Mouse (Mus musculus) forebrain, embryonic 14.5 days (tissue): ENCODE measurements around the gene Dennd4b. TPM values are rescaled to one million over a fixed set of nuclear protein-coding genes. Genes with fewer than 3 reads are reported as not detected.

Source experiments
- ATAC-seq: fragments of 200-750 bp; cut with Nextera tagmentation; 2 replicates; pipeline ENCODE4 v1.8.0; 2017; ENCODE audit warnings: mild to moderate bottlenecking, moderate library complexity
- DNase-seq: peaks from one replicate; pipeline ENCODE4 v3.0.0-alpha.2; 2015; ENCODE audit warnings: low spot score
- H3K27ac ChIP-seq: fragments of 300-500 bp; sonication (generic); 2 replicates; pipeline ENCODE4 v1.5.1; 2014; ENCODE audit warnings: low read depth, mild to moderate bottlenecking, control low read depth, low read length, moderate library complexity
- H3K27me3 ChIP-seq: fragments of 300-500 bp; sonication (generic); replicated peaks from 2 replicates; pipeline ENCODE4 v1.6.1; 2014; ENCODE audit warnings: low read length, control low read depth, mixed read lengths; ENCODE audit not compliant: control insufficient read depth, insufficient read depth
- H3K36me3 ChIP-seq: fragments of 300-500 bp; sonication (generic); 2 replicates; pipeline ENCODE4 v1.6.1; 2014; ENCODE audit warnings: low read length, control low read depth; ENCODE audit not compliant: control insufficient read depth, insufficient read depth
- H3K4me1 ChIP-seq: fragments of 300-500 bp; sonication (generic); 2 replicates; pipeline ENCODE4 v1.6.1; 2014; ENCODE audit warnings: antibody characterized with exemption, low read length, control low read depth; ENCODE audit not compliant: control insufficient read depth, insufficient read depth
- H3K4me2 ChIP-seq: fragments of 300-500 bp; sonication (generic); 2 replicates; pipeline ENCODE4 v1.6.1; 2014; ENCODE audit warnings: mild to moderate bottlenecking, control low read depth, low read length
- H3K4me3 ChIP-seq: fragments of 300-500 bp; sonication (generic); 2 replicates; pipeline ENCODE4 v1.5.1; 2014; ENCODE audit warnings: low read depth, low read length, control low read depth
- H3K9ac ChIP-seq: fragments of 300-500 bp; sonication (generic); 2 replicates; pipeline ENCODE4 v1.6.1; 2014; ENCODE audit warnings: mild to moderate bottlenecking, low read length, control low read depth, moderate library complexity
- H3K9me3 ChIP-seq: fragments of 300-500 bp; sonication (generic); replicated peaks from 2 replicates; pipeline ENCODE4 v1.6.1; 2016; ENCODE audit warnings: low read length, control low read depth, mixed read lengths; ENCODE audit not compliant: control insufficient read depth
- WGBS: fragments of 180-500 bp; shearing (Covaris S2); extraction: QIAGEN DNeasy Blood & Tissue Kit; methylation state at CpG from one replicate; pipeline ENCODE4 v1.1.7; 2014; 5-methylcytosine and 5-hydroxymethylcytosine counted together
- polyA plus RNA-seq: library from polyadenylated mRNA; unstranded; fragments of >200 nt; fragmentation: Nextera tagmentation; extraction: Ambion mirVana; gene quantifications from 2 replicates; pipeline ENCODE4 v1.2.1, GENCODE M21; 2014

Dennd4b gene
- 3.4 and 3.7 TPM in 2 replicates for polyA plus RNA-seq

GRCm38 (mm10) chr3:90265034-90265931 is at the start of gene Dennd4b:
Gene Dennd4b, plus strand, starts transcription at chr3:90265185.
- Histone ChIP-seq H3K9ac (peak within 1 kb of the TSS; percentile 89), H3K36me3 (peaks cover 45% of the 10 kb centered on the region), H3K4me1 (peaks cover 4% of the 10 kb centered on the region; the same call in 1 of the 2 replicates), H3K27me3 (no peaks in the 10 kb centered on the region), H3K4me3 (peak within 1 kb of the TSS; percentile 88), H3K27ac (peak within 1 kb of the TSS; percentile 90), H3K4me2 (peak within 1 kb of the TSS; percentile 87), H3K9me3 (no peaks in the 10 kb centered on the region)
- peak; percentile 84 for ATAC-seq
- under 1% methylated on average over 70 of the region's 87 CpGs for WGBS
- peak; percentile 77 for DNase-seq

GRCm38 (mm10) chr3:90215825-90216380 is 49.1 kb upstream of the Dennd4b start:
- no peak overlapping the region for H3K4me2 ChIP-seq
- H3K27ac ChIP-seq = no peak overlapping the region
- no peak overlapping the region for H3K4me3 ChIP-seq
- DNase-seq (no peak), ATAC-seq (no peak)
- peaks cover 17% of the 10 kb centered on the region for H3K36me3 ChIP-seq
- H3K27me3 ChIP-seq = no peaks in the 10 kb centered on the region
- no peak overlapping the region for H3K9ac ChIP-seq
- H3K9me3 ChIP-seq = no peaks in the 10 kb centered on the region
- H3K4me1 ChIP-seq = peaks cover 24% of the 10 kb centered on the region
- 48% methylated on average over 1 of the region's 1 CpGs for whole genome bisulfite sequencing

- H3K4me2 ChIP-seq = peak overlapping the region; percentile 82
- peaks cover 8% of the 10 kb centered on the region for H3K4me1 ChIP-seq
- peak overlapping the region; percentile 40 for H3K4me3 ChIP-seq
- no peaks in the 10 kb centered on the region for H3K36me3 ChIP-seq
- 12% methylated on average over 6 of the region's 6 CpGs for WGBS
- no peaks in the 10 kb centered on the region for H3K27me3 ChIP-seq
- DNase-seq (peak; percentile 83), ATAC-seq (peak; percentile 68)
- peak overlapping the region; percentile 44; the same call in 1 of the 2 replicates for H3K27ac ChIP-seq
- H3K9me3 ChIP-seq = no peaks in the 10 kb centered on the region
- H3K9ac ChIP-seq = peak overlapping the region; percentile 61; the same call in 1 of the 2 replicates
Observed at GRCm38 (mm10) chr3:90220088-90220487, 44.9 kb upstream of the Dennd4b start.

- H3K4me1 ChIP-seq = peaks cover 8% of the 10 kb centered on the region
- peak overlapping the region; percentile 61 for H3K9ac ChIP-seq
- peak overlapping the region; percentile 82 for H3K4me2 ChIP-seq
- ATAC-seq = peak; percentile 84
- H3K4me3 ChIP-seq = peak overlapping the region; percentile 40
- H3K27ac ChIP-seq = peak overlapping the region; percentile 44; the same call in 1 of the 2 replicates
- H3K27me3 ChIP-seq = no peaks in the 10 kb centered on the region
- peak; percentile 64 for DNase-seq
- no peaks in the 10 kb centered on the region for H3K9me3 ChIP-seq
- 0% methylated on average over 16 of the region's 20 CpGs for WGBS
- no peaks in the 10 kb centered on the region for H3K36me3 ChIP-seq
Observed at GRCm38 (mm10) chr3:90220531-90220951, 44.4 kb upstream of the Dennd4b start.

GRCm38 (mm10) chr3:90221123-90221522 is 43.9 kb upstream of the Dennd4b start:
- H3K9me3 ChIP-seq = no peaks in the 10 kb centered on the region
- H3K27ac ChIP-seq = no peak overlapping the region
- H3K4me2 ChIP-seq = peak overlapping the region; percentile 82
- H3K4me1 ChIP-seq = peaks cover 8% of the 10 kb centered on the region
- H3K27me3 ChIP-seq = no peaks in the 10 kb centered on the region
- peak overlapping the region; percentile 40 for H3K4me3 ChIP-seq
- no peak for ATAC-seq
- no peaks in the 10 kb centered on the region for H3K36me3 ChIP-seq
- no peak for DNase-seq
- WGBS = 25% methylated on average over 5 of the region's 5 CpGs
- peak overlapping the region; percentile 61 for H3K9ac ChIP-seq

GRCm38 (mm10) chr3:90222455-90222854 is 42.5 kb upstream of the Dennd4b start:
- WGBS = 87% methylated on average over 4 of the region's 4 CpGs
- no peaks in the 10 kb centered on the region for H3K9me3 ChIP-seq
- ATAC-seq = no peak

GRCm38 (mm10) chr3:90222941-90223340 is 42.0 kb upstream of the Dennd4b start:
- H3K36me3 ChIP-seq = no peaks in the 10 kb centered on the region
- no peak overlapping the region for H3K4me2 ChIP-seq
- no peak overlapping the region for H3K9ac ChIP-seq
- no peak for DNase-seq
- ATAC-seq = no peak
- no peaks in the 10 kb centered on the region for H3K9me3 ChIP-seq
- no peak overlapping the region for H3K4me3 ChIP-seq
- 90% methylated on average over 3 of the region's 3 CpGs for WGBS
- no peaks in the 10 kb centered on the region for H3K27me3 ChIP-seq
- H3K4me1 ChIP-seq = peaks cover 8% of the 10 kb centered on the region
- no peak overlapping the region for H3K27ac ChIP-seq

More at GRCm38 (mm10) chr3:90222455-90222854, 42.5 kb upstream of the Dennd4b start:
- DNase-seq = no peak
- Histone ChIP-seq H3K36me3 (no peaks in the 10 kb centered on the region), H3K27me3 (no peaks in the 10 kb centered on the region), H3K9ac (no peak overlapping the region), H3K4me1 (peaks cover 8% of the 10 kb centered on the region), H3K4me2 (no peak overlapping the region), H3K4me3 (no peak overlapping the region), H3K27ac (no peak overlapping the region)

- Histone ChIP-seq H3K9ac (no peak overlapping the region), H3K27me3 (no peaks in the 10 kb centered on the region), H3K4me2 (no peak overlapping the region), H3K4me3 (no peak overlapping the region), H3K4me1 (peaks cover 8% of the 10 kb centered on the region), H3K36me3 (no peaks in the 10 kb centered on the region), H3K9me3 (no peaks in the 10 kb centered on the region), H3K27ac (no peak overlapping the region)
- DNase-seq (no peak), ATAC-seq (no peak)
- 75% methylated on average over 10 of the region's 10 CpGs for WGBS
Observed at GRCm38 (mm10) chr3:90224331-90224730, 40.7 kb upstream of the Dennd4b start.
